Mouse (Mus musculus): ENCODE data around the gene Gm7697. TPM values are rescaled to one million over a fixed set of nuclear protein-coding genes. Genes with fewer than 3 reads are reported as not detected.
A peak's percentile ranks its signal among the peaks of the same experiment; 100 is the strongest.
"Not testable (repeated sequence)": the region's sequence is repeated elsewhere in the genome, so short reads cannot be mapped to it uniquely, and the experiment has no call there.

The Gm7697 gene
- not detected in 2 replicates for polyA plus RNA-seq (2014; fragmentation: Nextera tagmentation; extraction: Ambion mirVana)

- not testable (repeated sequence) for H3K36me3 ChIP-seq (ENCODE audit: insufficient read depth); H3K4me2 ChIP-seq; ATAC-seq (ENCODE audit: insufficient read depth); H3K9ac ChIP-seq; H3K27me3 ChIP-seq (ENCODE audit: insufficient read depth, low read length); H3K4me3 ChIP-seq (ENCODE audit: low read depth, low read length); H3K4me1 ChIP-seq (ENCODE audit: insufficient read depth); DNase-seq; H3K27ac ChIP-seq (ENCODE audit: low read depth); H3K9me3 ChIP-seq (ENCODE audit: low read depth, low read length)
- WGBS: 75% methylated on average over 1 of the region's 3 CpGs
Measured at GRCm38 (mm10) chr8:69522876-69523275, at the start of gene Gm7697. Gm7697 (minus strand) TSS chr8:69522976.

DNA sequence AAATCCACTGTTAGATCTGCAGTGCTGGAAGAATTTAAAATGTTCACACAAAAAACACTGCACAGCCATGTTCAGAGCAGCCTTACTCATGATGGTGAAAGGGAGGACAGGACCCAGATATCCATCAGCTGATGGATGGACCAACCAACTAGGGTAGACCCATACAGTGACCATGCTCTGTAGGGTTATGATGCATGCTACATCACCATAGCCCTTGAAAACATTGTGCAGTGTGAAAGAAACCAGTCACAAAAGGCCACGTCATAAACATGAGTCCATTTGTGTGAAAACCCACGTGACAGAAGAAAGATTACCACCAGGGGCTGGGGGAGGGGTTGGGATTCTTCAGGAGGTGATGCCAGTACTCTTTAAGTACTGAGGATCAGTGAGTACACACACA lies 28.5 kb upstream of the Gm7697 start:
- H3K27me3 ChIP-seq (ENCODE audit: insufficient read depth, low read length); H3K36me3 ChIP-seq (ENCODE audit: insufficient read depth); H3K4me3 ChIP-seq (ENCODE audit: low read depth, low read length); ATAC-seq (ENCODE audit: insufficient read depth); DNase-seq; H3K4me2 ChIP-seq; H3K4me1 ChIP-seq (ENCODE audit: insufficient read depth); H3K9me3 ChIP-seq (ENCODE audit: low read depth, low read length); H3K27ac ChIP-seq (ENCODE audit: low read depth); H3K9ac ChIP-seq: not testable (repeated sequence)
- WGBS: 44% methylated on average over 2 of the region's 2 CpGs

GRCm38 (mm10) chr8:69549556-69549955 lies 26.8 kb upstream of the Gm7697 start:
- not testable (repeated sequence) for H3K27me3 ChIP-seq (ENCODE audit: insufficient read depth, low read length); H3K27ac ChIP-seq (ENCODE audit: low read depth); H3K4me3 ChIP-seq (ENCODE audit: low read depth, low read length); H3K36me3 ChIP-seq (ENCODE audit: insufficient read depth); H3K9ac ChIP-seq; H3K4me1 ChIP-seq (ENCODE audit: insufficient read depth); ATAC-seq (ENCODE audit: insufficient read depth); H3K4me2 ChIP-seq; H3K9me3 ChIP-seq (ENCODE audit: low read depth, low read length)
- 7% methylated on average over 8 of the region's 8 CpGs for WGBS
- peak; percentile 57 for TF ChIP-seq CTCF (IDR thresholded peaks at IDR 0.05; ENCODE audit: low read depth)
- DNase-seq: peak; percentile 76

DNA sequence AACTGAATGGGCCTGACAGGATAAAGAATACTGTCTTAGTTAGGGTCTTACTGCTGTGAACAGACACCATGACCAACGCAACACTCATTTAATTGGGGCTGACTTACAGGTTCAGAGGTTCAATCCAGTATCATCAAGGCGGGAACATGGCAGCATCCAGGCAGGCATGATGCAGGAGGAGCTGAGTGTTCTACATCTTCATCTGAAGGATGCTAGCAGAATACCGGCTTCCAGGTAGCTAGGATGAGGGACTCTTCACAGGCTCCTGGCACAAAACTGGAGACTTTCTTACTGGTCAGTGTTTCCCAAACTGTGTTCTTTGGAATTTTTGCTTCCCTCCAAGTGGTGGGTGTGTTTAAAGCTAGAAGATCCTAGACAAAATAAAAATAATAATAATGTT lies 25.3 kb upstream of the Gm7697 start:
- ATAC-seq (ENCODE audit: insufficient read depth); H3K4me1 ChIP-seq (ENCODE audit: insufficient read depth): not testable (repeated sequence)

GRCm38 (mm10) chr8:69547208-69547607 lies 24.4 kb upstream of the Gm7697 start:
- not testable (repeated sequence) for H3K27me3 ChIP-seq (ENCODE audit: insufficient read depth, low read length); H3K36me3 ChIP-seq (ENCODE audit: insufficient read depth); H3K4me1 ChIP-seq (ENCODE audit: insufficient read depth); ATAC-seq (ENCODE audit: insufficient read depth); H3K9me3 ChIP-seq (ENCODE audit: low read depth, low read length); H3K9ac ChIP-seq; H3K27ac ChIP-seq (ENCODE audit: low read depth); H3K4me2 ChIP-seq; H3K4me3 ChIP-seq (ENCODE audit: low read depth, low read length)
- peak; percentile 33; the same call in 1 of the 2 replicates for TF ChIP-seq CTCF (IDR thresholded peaks at IDR 0.05; ENCODE audit: low read depth)
- 68% methylated on average over 7 of the region's 7 CpGs for WGBS
- peak; percentile 21 for DNase-seq

More for the DNA sequence above, 25.3 kb upstream of the Gm7697 start:
- DNase-seq; H3K36me3 ChIP-seq (ENCODE audit: insufficient read depth); H3K4me2 ChIP-seq; H3K27me3 ChIP-seq (ENCODE audit: insufficient read depth, low read length); H3K27ac ChIP-seq (ENCODE audit: low read depth); H3K4me3 ChIP-seq (ENCODE audit: low read depth, low read length); H3K9me3 ChIP-seq (ENCODE audit: low read depth, low read length); H3K9ac ChIP-seq: not testable (repeated sequence)
- WGBS: 95% methylated on average over 3 of the region's 3 CpGs

DNA sequence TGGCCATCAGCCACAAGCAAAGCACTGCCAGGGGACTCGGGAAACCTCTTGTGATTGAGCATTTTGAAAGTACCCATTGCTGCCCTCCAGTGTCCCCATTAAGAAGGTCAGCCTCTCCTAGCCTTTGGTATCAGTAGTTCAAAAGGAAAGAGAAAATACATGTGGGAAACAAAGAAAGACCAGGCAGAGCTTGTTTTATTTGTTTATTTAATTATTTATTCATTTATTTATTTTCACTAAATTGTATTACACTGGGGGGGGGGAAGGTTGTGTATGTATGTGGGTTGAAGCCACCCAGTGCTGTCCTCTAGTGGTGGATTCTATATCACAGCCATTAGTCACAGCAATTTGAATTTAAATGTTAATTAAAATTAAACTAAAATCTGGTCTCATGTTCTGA lies 22.2 kb upstream of the Gm7697 start:
- H3K36me3 ChIP-seq (ENCODE audit: insufficient read depth); H3K4me3 ChIP-seq (ENCODE audit: low read depth, low read length); ATAC-seq (ENCODE audit: insufficient read depth); H3K9me3 ChIP-seq (ENCODE audit: low read depth, low read length); H3K27me3 ChIP-seq (ENCODE audit: insufficient read depth, low read length); H3K27ac ChIP-seq (ENCODE audit: low read depth); H3K9ac ChIP-seq; H3K4me2 ChIP-seq; H3K4me1 ChIP-seq (ENCODE audit: insufficient read depth): not testable (repeated sequence)
- no CpG with 5 or more reads among the region's 1 CpGs for WGBS
- TF ChIP-seq CTCF (IDR thresholded peaks at IDR 0.05; ENCODE audit: low read depth): peak; percentile 44; the same call in 1 of the 2 replicates
- peak; percentile 13 for DNase-seq

DNA sequence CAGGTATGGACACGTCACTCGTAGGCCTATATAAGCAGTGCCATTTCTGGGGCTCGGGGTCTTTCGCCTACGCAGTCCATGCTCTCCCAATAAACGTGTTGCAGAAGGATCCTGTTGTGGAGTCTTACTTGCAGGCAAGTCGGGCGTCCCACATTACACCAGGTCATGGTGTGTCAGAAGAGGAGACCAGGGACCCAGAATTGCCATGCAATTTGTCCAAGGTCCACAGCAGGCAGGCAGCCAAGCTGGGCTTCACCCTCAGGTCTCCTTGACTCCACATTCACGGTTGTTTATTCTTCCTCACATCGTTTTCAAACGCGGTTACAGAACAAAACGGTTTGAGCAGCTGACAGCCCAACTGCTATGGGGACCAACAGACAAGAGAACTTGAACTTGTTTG lies 21.7 kb upstream of the Gm7697 start:
- H3K27ac ChIP-seq (ENCODE audit: low read depth); H3K27me3 ChIP-seq (ENCODE audit: insufficient read depth, low read length); ATAC-seq (ENCODE audit: insufficient read depth); H3K9me3 ChIP-seq (ENCODE audit: low read depth, low read length); H3K4me1 ChIP-seq (ENCODE audit: insufficient read depth); H3K36me3 ChIP-seq (ENCODE audit: insufficient read depth); H3K4me2 ChIP-seq; DNase-seq; H3K9ac ChIP-seq; H3K4me3 ChIP-seq (ENCODE audit: low read depth, low read length): not testable (repeated sequence)
- WGBS: 75% methylated on average over 13 of the region's 13 CpGs

- WGBS: 91% methylated on average over 6 of the region's 6 CpGs
- not testable (repeated sequence) for H3K27ac ChIP-seq (ENCODE audit: low read depth); DNase-seq; H3K27me3 ChIP-seq (ENCODE audit: insufficient read depth, low read length); H3K4me3 ChIP-seq (ENCODE audit: low read depth, low read length); H3K36me3 ChIP-seq (ENCODE audit: insufficient read depth); H3K9ac ChIP-seq; H3K9me3 ChIP-seq (ENCODE audit: low read depth, low read length); H3K4me1 ChIP-seq (ENCODE audit: insufficient read depth); H3K4me2 ChIP-seq
- peak; percentile 52; the same call in 1 of the 2 replicates for ATAC-seq (ENCODE audit: insufficient read depth)
Measured at GRCm38 (mm10) chr8:69543984-69544383, 21.2 kb upstream of the Gm7697 start.

- DNase-seq; ATAC-seq (ENCODE audit: insufficient read depth); H3K36me3 ChIP-seq (ENCODE audit: insufficient read depth): not testable (repeated sequence)
Measured at GRCm38 (mm10) chr8:69540764-69541163, 18.0 kb upstream of the Gm7697 start.

GRCm38 (mm10) chr8:69540331-69540730 lies 17.6 kb upstream of the Gm7697 start:
- H3K27me3 ChIP-seq (ENCODE audit: insufficient read depth, low read length); H3K36me3 ChIP-seq (ENCODE audit: insufficient read depth); H3K4me2 ChIP-seq; H3K9ac ChIP-seq; H3K27ac ChIP-seq (ENCODE audit: low read depth); ATAC-seq (ENCODE audit: insufficient read depth); H3K4me3 ChIP-seq (ENCODE audit: low read depth, low read length); H3K4me1 ChIP-seq (ENCODE audit: insufficient read depth); H3K9me3 ChIP-seq (ENCODE audit: low read depth, low read length): not testable (repeated sequence)
- DNase-seq: peak; percentile 16
- WGBS: 37% methylated on average over 1 of the region's 1 CpGs

More at GRCm38 (mm10) chr8:69540764-69541163, 18.0 kb upstream of the Gm7697 start:
- not testable (repeated sequence) for H3K4me1 ChIP-seq (ENCODE audit: insufficient read depth); H3K27me3 ChIP-seq (ENCODE audit: insufficient read depth, low read length); H3K9me3 ChIP-seq (ENCODE audit: low read depth, low read length); H3K4me3 ChIP-seq (ENCODE audit: low read depth, low read length); H3K9ac ChIP-seq; H3K4me2 ChIP-seq; H3K27ac ChIP-seq (ENCODE audit: low read depth)
- 70% methylated on average over 7 of the region's 7 CpGs for WGBS

GRCm38 (mm10) chr8:69474946-69475345 lies 47.8 kb downstream of the Gm7697 start:
- not testable (repeated sequence) for ATAC-seq (ENCODE audit: insufficient read depth); H3K4me2 ChIP-seq; H3K27me3 ChIP-seq (ENCODE audit: insufficient read depth, low read length); H3K9me3 ChIP-seq (ENCODE audit: low read depth, low read length); H3K4me1 ChIP-seq (ENCODE audit: insufficient read depth); H3K27ac ChIP-seq (ENCODE audit: low read depth); H3K36me3 ChIP-seq (ENCODE audit: insufficient read depth); DNase-seq; H3K9ac ChIP-seq; H3K4me3 ChIP-seq (ENCODE audit: low read depth, low read length)
- WGBS: 80% methylated on average over 2 of the region's 3 CpGs
